Mouse (Mus musculus) spleen, adult 2 months (tissue): Measurements from ENCODE around the gene Apoa2. TPM values are rescaled to one million over a fixed set of nuclear protein-coding genes. Genes with fewer than 3 reads are reported as not detected.

Source experiments
- DNase-seq, 2 experiments: peaks; one replicate each; pipeline versions ENCODE4 v3.0.0 to v3.0.0-alpha.2; 2012 to 2021; ENCODE audit warnings: low spot score in 2 of 2, low read depth in 1 of 2
- H3K27ac ChIP-seq: fragments of 200-500 bp; 2 replicates; pipeline ENCODE4 v1.5.1; 2012; ENCODE audit warnings: low read length, inconsistent platforms; ENCODE audit not compliant: insufficient read depth
- H3K27me3 ChIP-seq: fragments of 200-500 bp; 2 replicates; pipeline ENCODE4 v1.6.1; 2012; ENCODE audit warnings: mild to moderate bottlenecking, moderate library complexity, low read length, inconsistent platforms; ENCODE audit not compliant: control insufficient read depth, insufficient read depth
- H3K36me3 ChIP-seq: fragments of 200-500 bp; 2 replicates; pipeline ENCODE4 v1.6.1; 2012; ENCODE audit warnings: mild to moderate bottlenecking, low read length, inconsistent platforms; ENCODE audit not compliant: control insufficient read depth, insufficient read depth
- H3K4me1 ChIP-seq: fragments of 200-500 bp; 2 replicates; pipeline ENCODE4 v1.6.1; 2011; ENCODE audit warnings: inconsistent platforms; ENCODE audit not compliant: control insufficient read depth, insufficient read depth, insufficient read length
- H3K4me3 ChIP-seq: fragments of 200-500 bp; 2 replicates; pipeline ENCODE4 v1.5.1; 2011; ENCODE audit warnings: mild to moderate bottlenecking, inconsistent platforms; ENCODE audit not compliant: insufficient read depth, insufficient read length; ENCODE audit errors: extremely low read depth
- CTCF ChIP-seq: fragments of 200-500 bp; IDR thresholded peaks from 2 replicates; pipeline ENCODE4 v1.5.1; 2011; ENCODE audit warnings: mild to moderate bottlenecking, inconsistent platforms; ENCODE audit not compliant: insufficient read depth, insufficient read length, insufficient replicate concordance; ENCODE audit errors: extremely low read depth
- POLR2A ChIP-seq: fragments of 200-500 bp; IDR thresholded peaks from 2 replicates; pipeline ENCODE4 v1.6.1; 2011; ENCODE audit warnings: low read depth, low read length, inconsistent platforms
- WGBS: fragments of 180-500 bp; shearing (Covaris S2); methylation state at CpG from one replicate; pipeline ENCODE4 v1.1.7; 2018; 5-methylcytosine and 5-hydroxymethylcytosine counted together
- polyA plus RNA-seq: library from polyadenylated mRNA; depleted of rRNA; stranded (reverse); fragments of >200 nt; gene quantifications from 2 replicates; pipeline ENCODE4 v1.2.3, GENCODE M21; 2012; rRNA removed

Apoa2 gene
- polyA plus RNA-seq, 1 experiment, result 1.8 TPM

GRCm38 (mm10) chr1:171275144-171275734 is 50.4 kb downstream of the Apoa2 start:
- H3K27ac ChIP-seq, result no peak overlapping the region
- peaks cover 14% of the 10 kb centered on the region; the same call in 1 of the 2 replicates for H3K4me1 ChIP-seq
- peaks cover 32% of the 10 kb centered on the region for H3K36me3 ChIP-seq
- H3K4me3 ChIP-seq, result no peak overlapping the region
- DNase-seq, result no peak
- WGBS, result 95% methylated on average over 11 of the region's 11 CpGs
- TF ChIP-seq POLR2A (no peak), CTCF (no peak)
- H3K27me3 ChIP-seq, result no peaks in the 10 kb centered on the region

Other genes with a start within 250 kb of the Apoa2 start
- 47.5 and 71.3 TPM in 2 replicates for gene Fcgr2b, start 248.5 kb upstream of the Apoa2 start, polyA plus RNA-seq
- 7.6 and 11.4 TPM in 2 replicates for gene Fcgr4, start 206.1 kb upstream of the Apoa2 start, polyA plus RNA-seq
- 20.6 and 24.5 TPM in 2 replicates for gene Fcgr3, start 160.1 kb upstream of the Apoa2 start, polyA plus RNA-seq
- 2.4 and 3.4 TPM in 2 replicates for gene Cfap126, start 111.1 kb upstream of the Apoa2 start, polyA plus RNA-seq
- 65.7 and 67.8 TPM in 2 replicates for gene Sdhc, start 74.5 kb upstream of the Apoa2 start, polyA plus RNA-seq
- 0.47 and 1.1 TPM in 2 replicates for gene Mpz, start 74.3 kb upstream of the Apoa2 start, polyA plus RNA-seq
- gene Pcp4l1, start 28.8 kb upstream of the Apoa2 start, polyA plus RNA-seq, result 3.8 and 4.4 TPM in 2 replicates
- gene Nr1i3, start 11.1 kb upstream of the Apoa2 start, polyA plus RNA-seq, result not detected in 2 replicates
- gene Tomm40l, start 2.5 kb upstream of the Apoa2 start, polyA plus RNA-seq, result 17.5 and 20.3 TPM in 2 replicates
- gene Fcer1g, start 9.3 kb downstream of the Apoa2 start, polyA plus RNA-seq, result 237 and 307 TPM in 2 replicates
- 0.63 and 0.64 TPM in 2 replicates for gene Adamts4, start 25.4 kb downstream of the Apoa2 start, polyA plus RNA-seq
- 52.4 and 59.6 TPM in 2 replicates for gene Ndufs2, start 26.3 kb downstream of the Apoa2 start, polyA plus RNA-seq
- 59.5 and 67.8 TPM in 2 replicates for gene B4galt3, start 45.3 kb downstream of the Apoa2 start, polyA plus RNA-seq
- 64.6 and 66.0 TPM in 2 replicates for gene Ppox, start 56.1 kb downstream of the Apoa2 start, polyA plus RNA-seq
- 40.9 and 46.4 TPM in 2 replicates for gene Usp21, start 62.9 kb downstream of the Apoa2 start, polyA plus RNA-seq
- gene Ufc1, start 70.0 kb downstream of the Apoa2 start, polyA plus RNA-seq, result 9.8 and 11.1 TPM in 2 replicates
- gene Dedd, start 104.1 kb downstream of the Apoa2 start, polyA plus RNA-seq, result 25.7 and 29.3 TPM in 2 replicates
- 22.6 and 25.9 TPM in 2 replicates for gene Nit1, start 120.6 kb downstream of the Apoa2 start, polyA plus RNA-seq
- gene Pfdn2, start 120.6 kb downstream of the Apoa2 start, polyA plus RNA-seq, result 8.5 TPM in 2 replicates
- 0.20 and 0.62 TPM in 2 replicates for gene Klhdc9, start 135.7 kb downstream of the Apoa2 start, polyA plus RNA-seq
- gene Nectin4, start 145.0 kb downstream of the Apoa2 start, polyA plus RNA-seq, result 1.4 and 2.0 TPM in 2 replicates
- gene Arhgap30, start 163.9 kb downstream of the Apoa2 start, polyA plus RNA-seq, result 79.5 and 88.3 TPM in 2 replicates
- 130 and 132 TPM in 2 replicates for gene Usf1, start 186.3 kb downstream of the Apoa2 start, polyA plus RNA-seq
- 3.1 and 4.1 TPM in 2 replicates for gene Tstd1, start 193.8 kb downstream of the Apoa2 start, polyA plus RNA-seq
- gene F11r, start 212.5 kb downstream of the Apoa2 start, polyA plus RNA-seq, result 8.8 and 9.6 TPM in 2 replicates